Mouse (Mus musculus): ENCODE measurements around the gene Tubb2a. TPM values are rescaled to one million over a fixed set of nuclear protein-coding genes. Genes with fewer than 3 reads are reported as not detected.

Tubb2a gene
- total RNA-seq (2015) (2.3 and 2.5 TPM in 2 replicates), total RNA-seq (2017) (6.9 and 7.9 TPM in 2 replicates)

DNA sequence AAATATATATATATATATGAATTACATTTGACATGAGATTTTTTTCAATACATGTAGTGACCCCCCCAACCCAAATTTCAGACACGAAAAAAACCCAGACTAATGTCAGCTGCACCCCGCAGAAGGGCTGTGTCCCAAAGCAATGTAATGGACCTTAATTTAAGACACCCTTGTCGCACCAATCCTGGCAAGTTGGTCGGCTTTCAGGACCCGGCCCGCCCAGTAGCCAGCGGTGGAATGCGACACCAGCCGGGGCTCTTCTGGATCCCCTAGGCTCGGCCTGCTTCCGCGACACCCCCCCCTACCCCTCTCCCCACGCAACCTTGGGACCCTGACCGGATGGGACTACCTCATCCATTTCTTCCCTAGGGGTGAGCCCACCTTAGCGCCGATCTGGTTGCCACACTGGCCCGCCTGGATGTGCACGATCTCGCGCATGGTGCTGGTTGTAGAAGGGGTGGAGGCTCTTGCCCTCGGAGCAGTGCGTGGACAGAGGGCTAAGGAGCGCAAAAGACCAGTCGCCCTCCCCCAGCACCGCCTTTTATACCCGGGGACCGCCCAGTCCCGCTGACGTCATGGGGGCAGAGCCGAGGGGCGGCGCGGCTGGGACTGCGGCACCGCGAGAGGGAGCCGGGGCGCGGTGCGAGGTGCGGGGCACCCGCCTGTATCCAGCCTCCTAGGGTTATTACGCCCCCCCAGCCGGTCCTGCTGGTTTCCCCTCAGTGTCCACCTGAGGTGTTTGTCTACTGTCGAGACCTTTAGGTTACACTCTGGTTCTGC, at the start of gene Tubb2a:
TSS of gene Tubb2a (minus strand) at position 516 of the 780 bp plus-strand sequence.
- peak; percentile 86 for ATAC-seq (replicated peaks; ENCODE audit: poor library complexity)

DNA sequence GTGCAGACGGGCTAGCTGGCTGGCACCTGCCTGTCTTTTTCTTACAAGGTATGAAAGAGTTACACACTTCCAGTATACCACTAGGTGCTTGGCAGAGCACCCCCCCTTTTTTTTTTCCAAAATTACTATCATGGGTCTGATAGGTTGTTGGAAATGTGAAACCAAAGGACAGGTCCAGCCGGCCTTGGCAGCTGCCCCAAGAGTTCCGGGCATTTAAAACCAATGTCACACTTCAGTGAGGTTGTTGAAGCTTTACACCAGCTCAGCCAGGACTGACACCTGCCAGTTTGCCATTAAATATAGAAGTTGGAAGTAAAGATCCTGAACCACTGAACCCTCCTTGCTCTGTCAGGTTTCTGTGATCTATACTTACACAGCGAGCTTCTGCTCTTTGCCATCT, 47.9 kb upstream of the Tubb2a start:
- ATAC-seq (replicated peaks; ENCODE audit: poor library complexity): no peak

DNA sequence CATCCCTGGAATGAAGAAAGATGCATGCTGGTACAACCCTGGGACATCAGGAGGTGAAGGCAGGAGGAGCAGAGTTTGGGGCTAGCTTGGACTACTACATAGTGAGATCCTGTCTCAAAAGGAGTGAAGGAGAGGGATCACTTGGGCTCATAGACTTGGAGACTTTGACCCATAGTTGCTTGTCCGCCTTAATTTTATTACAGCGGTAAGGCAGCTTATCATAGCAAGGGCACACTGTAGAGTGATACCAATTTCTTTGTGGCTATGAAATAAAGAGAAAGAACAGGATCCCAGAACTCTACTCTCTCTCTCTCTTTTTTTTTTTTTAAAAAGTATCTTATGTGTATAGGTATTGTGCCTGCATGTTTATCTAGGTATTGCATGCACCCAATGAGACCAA, 42.7 kb upstream of the Tubb2a start:
- ATAC-seq (replicated peaks; ENCODE audit: poor library complexity): no peak

DNA sequence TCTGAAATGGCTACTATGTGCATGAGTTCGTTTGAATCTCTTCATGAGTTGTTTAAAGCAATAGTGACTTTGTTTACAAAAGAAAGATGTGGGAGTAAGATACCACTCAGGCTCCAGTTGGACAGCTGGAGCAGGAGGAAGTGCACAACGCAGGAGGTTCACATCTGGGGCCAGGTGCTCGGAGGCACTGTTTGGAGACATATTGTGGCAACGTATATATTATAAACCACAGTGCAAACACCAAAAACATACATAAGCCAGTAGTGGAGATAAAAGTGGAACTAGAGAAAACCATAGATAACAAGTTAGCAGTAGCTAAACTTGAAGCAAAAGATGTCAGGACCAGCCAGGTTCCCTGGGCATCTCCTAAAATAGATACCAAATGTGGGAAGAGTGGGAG, 41.6 kb upstream of the Tubb2a start:
- 0 out of 2 replicates have a peak, but pooled peaks have one; percentile 19 for ATAC-seq (replicated peaks; ENCODE audit: poor library complexity)

DNA sequence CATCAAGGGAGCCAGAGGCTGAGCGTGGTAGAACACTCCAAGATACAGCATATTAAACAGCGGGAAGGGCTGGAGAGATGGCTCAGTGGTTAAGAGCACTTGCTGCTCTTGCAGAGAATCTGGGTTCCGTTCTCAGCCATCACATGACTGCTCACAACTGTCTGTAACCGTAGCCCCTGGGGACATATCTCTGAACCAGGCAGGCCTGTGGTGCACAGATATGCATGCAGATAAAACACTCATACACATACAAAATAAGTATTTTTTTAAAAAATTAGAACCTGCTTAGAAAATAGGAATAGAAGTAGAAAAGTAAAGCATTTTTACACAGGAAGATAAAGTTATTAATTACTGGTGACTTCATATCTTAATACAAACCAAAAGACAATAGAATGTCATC, 41.0 kb upstream of the Tubb2a start:
- ATAC-seq (replicated peaks; ENCODE audit: poor library complexity): peak; percentile 80

DNA sequence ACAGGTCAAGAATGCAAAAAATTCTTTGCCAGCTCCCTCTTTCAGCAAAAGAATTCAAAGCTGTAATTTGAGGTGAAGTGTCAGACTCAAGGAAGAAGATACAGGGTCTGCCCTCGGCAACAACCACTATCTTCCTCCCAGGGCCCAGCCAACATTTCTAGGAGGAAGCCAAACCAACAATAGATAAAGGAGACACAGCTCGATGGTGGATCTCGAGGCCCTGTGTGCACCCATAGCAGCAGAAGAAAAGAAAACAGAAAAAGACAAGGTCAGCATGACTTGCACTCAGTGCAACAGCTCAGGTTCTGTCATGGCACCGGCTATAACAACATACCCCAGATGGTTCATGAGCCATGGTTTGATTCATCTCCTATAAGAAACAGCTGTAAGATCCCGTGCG, 38.7 kb upstream of the Tubb2a start:
- 0 out of 2 replicates have a peak, but pooled peaks have one; percentile 23 for ATAC-seq (replicated peaks; ENCODE audit: poor library complexity)

DNA sequence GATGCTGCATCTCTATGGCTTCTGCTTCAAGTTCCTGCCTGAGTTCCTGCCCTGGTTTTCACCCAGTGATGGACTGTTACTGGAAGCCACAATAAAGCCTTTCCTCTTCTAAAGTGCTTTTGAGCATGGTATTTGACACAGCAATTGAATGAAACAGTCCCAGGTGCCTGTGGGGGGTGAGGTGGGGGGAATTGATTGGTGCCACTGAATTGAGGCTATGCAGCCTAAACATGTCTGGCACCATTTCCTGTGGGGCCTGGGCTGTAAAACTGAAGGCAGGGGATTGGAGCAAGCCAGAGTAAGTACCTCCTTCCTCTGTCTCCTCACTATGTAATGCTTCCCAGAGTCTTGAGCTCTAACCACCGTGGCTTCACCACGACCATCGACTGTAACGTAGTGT, 36.8 kb upstream of the Tubb2a start:
- ATAC-seq (replicated peaks; ENCODE audit: poor library complexity): no peak

DNA sequence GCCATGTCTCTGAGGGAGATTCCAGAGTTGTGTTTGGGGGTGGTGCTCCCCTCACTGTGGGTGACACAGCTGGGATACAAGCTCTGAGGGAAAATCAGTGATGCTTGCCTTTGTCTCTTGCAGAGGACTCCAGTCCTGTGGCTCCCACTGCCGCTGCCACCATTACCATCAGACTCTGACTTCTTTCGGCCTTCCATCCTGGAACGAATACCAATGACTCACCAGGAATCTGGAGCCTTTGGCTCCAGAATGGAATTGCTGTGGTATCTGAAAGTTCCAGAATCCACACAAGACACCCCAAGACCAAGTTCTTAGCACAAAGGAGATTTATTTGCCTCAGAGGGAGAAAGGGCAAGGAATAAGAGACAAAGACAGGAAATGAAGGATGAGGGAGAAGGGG, 35.3 kb upstream of the Tubb2a start:
- no peak for ATAC-seq (replicated peaks; ENCODE audit: poor library complexity)

DNA sequence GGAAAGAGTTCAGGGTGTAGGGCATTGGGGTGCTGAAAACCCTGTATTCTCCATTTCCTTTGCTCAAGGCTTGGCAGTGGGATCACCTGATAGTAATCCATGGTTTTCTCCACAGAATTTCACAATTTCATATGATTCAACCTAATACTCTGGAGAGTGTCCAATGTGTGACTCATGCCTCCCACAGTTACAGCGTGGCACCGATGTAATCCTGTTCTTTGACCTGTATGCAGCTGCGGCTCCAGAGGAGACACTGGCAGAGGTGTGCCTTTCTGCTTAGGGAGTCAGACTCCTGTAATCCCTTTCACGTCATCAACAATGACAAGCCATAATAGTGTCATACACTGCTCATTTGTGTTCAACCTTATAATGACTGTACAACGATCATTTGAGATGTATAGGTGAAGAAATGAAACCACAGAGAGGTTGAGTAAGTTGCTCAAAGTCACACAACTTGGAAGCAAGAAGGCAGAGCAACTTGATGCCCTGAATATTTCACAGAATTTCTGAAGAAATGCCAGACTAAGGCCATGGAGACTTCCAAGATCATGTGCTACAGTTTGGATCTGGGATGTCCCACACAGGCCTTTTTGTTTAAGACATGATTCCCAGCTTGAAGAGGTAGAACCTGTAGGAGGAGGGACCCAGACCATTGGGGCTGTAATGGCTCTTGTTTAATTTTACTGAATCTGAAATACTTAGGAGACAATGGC, 34.7 kb upstream of the Tubb2a start:
- no peak for ATAC-seq (replicated peaks; ENCODE audit: poor library complexity)

DNA sequence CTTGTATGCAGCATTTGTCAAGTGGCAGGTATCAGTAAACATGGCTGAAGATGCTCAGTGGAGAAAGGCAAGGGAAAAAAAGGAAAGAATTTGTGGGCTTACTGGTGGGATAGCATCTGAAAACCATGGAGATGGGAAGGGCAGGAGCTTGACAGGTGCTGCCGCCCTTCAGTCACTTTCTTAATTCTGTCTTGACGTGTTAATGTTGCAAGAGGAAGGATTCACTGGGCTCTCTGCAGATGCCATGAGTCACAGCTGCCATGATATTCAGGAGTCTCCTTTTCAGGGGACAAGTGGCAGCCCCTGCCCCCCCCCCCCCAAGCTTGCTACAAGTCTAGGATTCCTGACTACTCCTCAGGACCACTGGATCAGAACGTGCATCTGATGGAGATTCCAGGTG, 34.1 kb upstream of the Tubb2a start:
- ATAC-seq (replicated peaks; ENCODE audit: poor library complexity): no peak

DNA sequence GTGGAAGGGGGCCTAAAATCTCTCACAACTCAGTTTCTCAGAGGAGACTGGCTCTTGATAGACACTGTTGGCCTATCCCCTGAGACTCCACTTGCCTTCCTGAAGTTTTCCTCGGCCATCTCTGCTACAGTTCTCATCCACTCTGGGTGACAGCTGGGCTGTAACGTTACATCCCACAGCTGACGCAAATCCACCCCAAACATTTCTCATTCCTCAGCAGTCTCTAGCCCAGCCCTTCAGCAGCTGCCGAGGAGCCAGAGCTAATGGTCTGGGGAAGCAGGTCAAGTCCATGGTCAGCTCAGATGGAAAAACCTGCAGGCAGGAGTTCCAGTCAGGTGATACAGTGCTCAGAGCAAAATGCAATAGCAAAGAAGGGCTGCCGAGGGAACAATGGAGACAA, 33.2 kb upstream of the Tubb2a start:
- ATAC-seq (replicated peaks; ENCODE audit: poor library complexity): no peak

DNA sequence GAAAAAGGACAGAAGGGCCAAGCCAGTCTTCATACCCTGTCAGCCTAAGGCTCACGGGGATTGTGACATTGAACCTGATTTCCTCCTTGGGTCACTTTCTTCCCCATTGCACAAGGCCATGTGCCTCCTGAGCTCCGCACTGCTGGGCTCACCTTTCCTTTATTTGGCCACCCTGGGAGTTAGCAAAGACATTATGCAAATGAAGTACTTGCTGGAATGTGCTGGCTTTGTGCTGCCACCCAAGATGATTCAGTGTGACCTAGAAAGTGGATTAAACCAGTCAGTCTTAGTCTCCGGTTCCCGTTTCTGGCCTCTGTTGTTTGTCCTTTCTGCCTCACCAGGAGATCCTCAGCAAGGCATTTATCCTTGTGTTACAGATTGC, 31.9 kb upstream of the Tubb2a start:
- peak; percentile 41 for ATAC-seq (replicated peaks; ENCODE audit: poor library complexity)

DNA sequence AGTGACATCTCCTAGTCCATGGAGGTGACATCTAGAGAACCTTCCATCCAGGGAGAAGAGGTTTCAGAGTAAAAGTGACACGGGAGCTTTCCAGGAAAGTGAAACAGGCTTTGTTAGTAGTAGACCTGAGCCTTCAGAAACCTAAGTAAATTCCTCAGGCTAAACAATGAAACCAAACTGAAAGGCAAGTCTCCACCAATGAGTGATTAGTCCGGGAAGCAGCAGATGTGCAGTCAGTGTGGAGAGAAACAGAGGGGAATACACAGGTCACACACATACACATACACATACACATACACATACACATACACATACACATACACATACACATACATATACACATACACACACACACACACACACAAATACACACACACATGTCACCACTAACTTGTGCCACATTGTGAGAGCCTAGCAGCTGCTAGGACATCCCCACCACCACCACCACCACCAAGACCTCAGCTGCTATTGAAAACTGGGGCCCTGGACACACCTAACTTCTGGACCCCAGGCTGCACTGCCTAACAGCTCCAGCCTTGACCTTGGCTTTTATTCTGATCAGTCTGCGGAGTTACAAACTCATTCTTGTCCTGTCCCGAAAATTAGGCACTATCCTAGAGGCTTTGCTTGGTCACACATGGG, 31.3 kb upstream of the Tubb2a start:
- ATAC-seq (replicated peaks; ENCODE audit: poor library complexity): no peak

DNA sequence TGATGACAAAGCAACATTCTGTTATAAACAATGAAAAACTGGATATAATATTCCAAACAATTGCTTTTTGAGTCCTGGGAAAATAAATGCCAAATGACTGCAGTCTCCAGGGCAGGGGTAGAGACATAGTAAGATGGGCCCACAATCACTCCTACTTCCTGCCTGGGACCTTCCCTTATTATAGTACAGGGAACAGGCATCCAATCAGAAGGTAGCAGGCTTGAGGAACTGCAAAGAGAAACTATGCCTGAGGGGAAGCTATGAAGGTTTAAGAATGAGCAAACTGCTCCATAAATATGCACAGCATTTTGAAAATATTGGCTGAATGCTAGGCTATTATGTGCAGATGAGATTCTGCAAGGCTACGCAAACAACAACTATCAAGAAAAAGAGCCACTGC, 29.2 kb upstream of the Tubb2a start:
- ATAC-seq (replicated peaks; ENCODE audit: poor library complexity): peak; percentile 90

DNA sequence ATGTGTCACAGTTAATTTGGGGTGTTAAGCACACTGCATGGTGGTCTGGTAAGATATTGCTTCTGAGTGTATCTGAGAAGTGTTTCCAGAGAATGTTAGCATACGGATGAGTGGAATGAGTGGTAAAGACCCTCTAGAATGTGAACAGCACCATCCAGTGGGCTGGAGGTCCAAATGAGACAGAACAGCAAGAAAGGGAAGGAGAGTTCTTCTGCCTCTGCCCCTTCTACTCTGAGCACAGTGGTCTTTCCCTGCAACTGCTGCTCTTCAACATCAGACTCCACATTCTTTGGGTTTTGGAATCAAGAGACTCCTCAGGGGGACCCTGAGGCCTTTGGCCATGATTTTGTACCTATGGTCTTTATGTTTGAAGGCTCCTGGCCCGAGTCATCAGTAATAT, 28.4 kb upstream of the Tubb2a start:
- ATAC-seq (replicated peaks; ENCODE audit: poor library complexity): no peak

DNA sequence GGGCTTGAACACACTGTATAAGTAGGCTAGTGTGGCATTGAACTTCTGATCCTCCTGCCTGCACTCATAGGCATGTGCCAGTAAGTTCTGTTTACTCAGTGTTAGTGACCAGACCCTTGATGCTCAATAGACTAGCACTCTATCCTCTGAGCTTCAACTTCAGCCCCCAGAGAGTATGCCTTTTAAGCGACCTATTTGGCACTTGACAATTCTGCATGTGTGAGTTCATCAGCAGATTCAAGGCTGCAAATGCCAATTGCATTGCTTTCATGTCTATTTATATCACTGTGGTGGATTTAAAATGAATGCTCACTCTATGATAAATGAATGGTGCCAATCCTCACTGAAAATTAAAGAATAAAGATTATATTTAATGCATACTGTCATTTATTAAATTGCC, 27.6 kb upstream of the Tubb2a start:
- ATAC-seq (replicated peaks; ENCODE audit: poor library complexity): no peak

DNA sequence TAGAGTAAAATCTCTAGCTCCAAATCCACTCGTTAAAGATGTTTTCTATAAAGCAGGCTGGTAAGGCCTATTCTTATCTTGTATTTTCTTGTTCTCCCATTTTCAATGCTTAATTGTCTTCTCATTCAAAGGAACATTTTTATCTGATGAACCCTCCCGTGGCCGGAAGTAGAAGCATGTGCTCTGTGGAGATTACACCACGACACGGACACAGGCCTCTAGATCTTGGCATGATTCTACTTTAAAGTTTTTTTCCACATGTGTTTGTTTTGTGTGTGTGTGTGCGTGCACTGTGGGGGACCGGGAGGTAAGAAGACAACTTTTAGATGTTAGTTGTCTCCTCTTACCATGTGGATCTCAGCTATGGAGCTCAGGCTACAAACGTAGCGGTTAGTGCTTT, 24.1 kb upstream of the Tubb2a start:
- peak; percentile 53 for ATAC-seq (replicated peaks; ENCODE audit: poor library complexity)

DNA sequence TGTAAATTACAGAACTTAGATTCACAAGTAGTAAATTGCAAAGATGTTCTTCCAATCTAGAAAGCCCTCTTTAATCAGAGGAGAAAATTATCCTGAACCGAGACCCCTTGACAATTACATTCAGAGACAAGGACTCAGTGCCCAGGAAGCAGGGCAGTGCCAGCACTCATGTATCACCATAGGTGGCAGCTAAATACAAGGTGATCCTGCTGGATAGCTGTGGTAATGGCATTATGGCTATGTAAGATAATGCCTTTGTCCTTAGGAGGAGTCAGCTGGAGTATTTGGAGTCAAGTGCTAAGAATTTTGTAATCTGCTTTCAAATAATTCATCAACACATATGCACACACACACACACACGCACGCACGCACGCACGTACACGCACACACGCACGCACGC, 23.4 kb upstream of the Tubb2a start:
- ATAC-seq (replicated peaks; ENCODE audit: poor library complexity): peak; percentile 66

DNA sequence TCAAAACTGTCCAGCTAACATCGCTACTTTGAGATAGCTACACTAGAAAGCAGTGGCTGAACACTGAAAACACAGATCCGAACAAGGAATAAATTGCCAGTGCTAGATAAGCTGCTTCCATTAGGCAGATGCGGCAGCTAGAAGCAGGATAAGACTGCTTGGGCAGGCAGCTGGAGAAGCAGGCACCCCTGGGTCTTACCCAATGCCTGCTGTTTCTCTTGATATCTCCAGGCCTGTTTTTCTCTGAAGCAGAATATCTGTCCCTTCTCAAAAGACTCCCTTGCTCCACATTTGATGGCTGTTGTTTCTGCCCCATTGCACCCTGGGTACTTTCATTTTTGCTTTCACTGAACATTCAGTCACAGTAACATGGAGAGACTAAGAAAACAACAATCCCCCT, 22.9 kb upstream of the Tubb2a start:
- peak; percentile 87 for ATAC-seq (replicated peaks; ENCODE audit: poor library complexity)

DNA sequence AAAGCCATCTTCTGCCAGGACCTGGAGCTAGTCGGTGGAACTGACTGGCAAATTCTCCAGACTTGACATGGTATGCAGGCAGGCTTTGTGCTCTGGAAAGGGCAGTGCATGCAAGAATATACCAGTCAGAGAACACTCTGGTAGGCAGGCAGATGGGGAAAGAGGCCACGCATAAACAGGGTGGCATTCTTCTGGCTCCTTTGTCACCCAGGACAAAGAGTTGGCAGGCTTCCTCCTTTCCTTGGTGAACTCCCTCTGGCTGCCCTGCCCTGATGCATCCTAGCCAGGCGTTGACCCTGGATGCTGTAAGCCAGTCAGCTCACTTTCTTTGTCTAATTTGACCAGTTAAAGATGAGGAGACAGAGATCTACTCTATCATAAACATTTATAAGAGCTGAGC, 19.3 kb upstream of the Tubb2a start:
- ATAC-seq (replicated peaks; ENCODE audit: poor library complexity): no peak

DNA sequence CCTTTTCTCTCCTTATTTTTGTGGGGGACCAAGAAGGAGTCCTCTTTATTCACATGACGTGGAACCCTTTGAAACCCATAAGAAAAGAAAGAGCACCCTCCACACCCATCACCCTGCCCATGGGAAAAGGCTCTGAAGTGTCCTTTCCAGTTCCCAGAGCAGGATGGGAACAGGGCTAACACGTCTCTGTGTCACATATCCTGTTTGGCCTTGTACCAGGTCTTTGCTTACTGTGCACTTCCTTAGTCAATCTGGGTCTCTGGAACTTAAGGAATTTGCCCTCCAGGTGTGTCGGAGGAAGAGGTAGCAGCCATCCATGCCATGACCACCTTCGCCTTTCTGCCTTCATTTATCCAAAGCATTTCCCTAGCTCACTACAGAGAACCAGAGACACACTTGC, 18.6 kb upstream of the Tubb2a start:
- no peak for ATAC-seq (replicated peaks; ENCODE audit: poor library complexity)

Data from megakaryocyte progenitor cell, adult 5-6 weeks (primary cell).